Mouse (Mus musculus) embryonic facial prominence, embryonic 10.5 days (tissue): ENCODE measurements around the gene Olfr312. TPM values are rescaled to one million over a fixed set of nuclear protein-coding genes. Genes with fewer than 3 reads are reported as not detected.
"Not testable (repeated sequence)": the region's sequence is repeated elsewhere in the genome, so short reads cannot be mapped to it uniquely, and the experiment has no call there.

Experiments used
- DNase-seq: peaks from one replicate; pipeline ENCODE4 v3.0.0-alpha.2; 2017; ENCODE audit warnings: low spot score
- H3K27ac ChIP-seq: fragments of 300-500 bp; sonication (generic); replicated peaks from 2 replicates; pipeline ENCODE4 v1.5.1; 2016; ENCODE audit warnings: mild to moderate bottlenecking
- H3K27me3 ChIP-seq: fragments of 300-500 bp; sonication (generic); replicated peaks from 2 replicates; pipeline ENCODE4 v1.6.1; 2016; ENCODE audit warnings: low read depth, mild to moderate bottlenecking; ENCODE audit not compliant: poor library complexity, severe bottlenecking
- H3K36me3 ChIP-seq: fragments of 300-500 bp; sonication (generic); replicated peaks from 2 replicates; pipeline ENCODE4 v1.6.1; 2016; ENCODE audit warnings: mild to moderate bottlenecking, moderate library complexity
- H3K4me1 ChIP-seq: fragments of 300-500 bp; sonication (generic); 2 replicates; pipeline ENCODE4 v1.6.1; 2016
- H3K4me3 ChIP-seq: fragments of 300-500 bp; sonication (generic); 2 replicates; pipeline ENCODE4 v1.5.1; 2016; ENCODE audit warnings: mild to moderate bottlenecking, moderate library complexity
- H3K9me3 ChIP-seq: fragments of 300-500 bp; sonication (generic); 2 replicates; pipeline ENCODE4 v1.6.1; 2016; ENCODE audit warnings: mild to moderate bottlenecking
- WGBS: fragments of 180-500 bp; shearing (Covaris S2); methylation state at CpG from one replicate; pipeline ENCODE4 v1.1.7; 2016; 5-methylcytosine and 5-hydroxymethylcytosine counted together
- polyA plus RNA-seq: library from polyadenylated mRNA; unstranded; fragments of >200 nt; fragmentation: Nextera tagmentation; extraction: Ambion mirVana; gene quantifications from 2 replicates; pipeline ENCODE4 v1.2.1, GENCODE M21; 2016

The Olfr312 gene
- polyA plus RNA-seq, 1 experiment from 2014 or later = not detected

- DNase-seq = no peak
- no peaks in the 10 kb centered on the region for H3K36me3 ChIP-seq
- H3K4me1 ChIP-seq = peaks cover 15% of the 10 kb centered on the region
- 81% methylated on average over 2 of the region's 2 CpGs for WGBS
- no peak overlapping the region for H3K27ac ChIP-seq
- no peak overlapping the region for H3K4me3 ChIP-seq
- H3K27me3 ChIP-seq = no peaks in the 10 kb centered on the region
- H3K9me3 ChIP-seq = no peaks in the 10 kb centered on the region
These were observed 24.6 kb upstream of the Olfr312 start for GRCm38 (mm10) chr11:58804393-58804792.

- no peak overlapping the region for H3K27ac ChIP-seq
- H3K27me3 ChIP-seq = no peaks in the 10 kb centered on the region
- no peak overlapping the region for H3K4me3 ChIP-seq
- 0% methylated on average over 1 of the region's 1 CpGs for WGBS
- H3K9me3 ChIP-seq = no peaks in the 10 kb centered on the region
- no peaks in the 10 kb centered on the region for H3K36me3 ChIP-seq
- no peaks in the 10 kb centered on the region for H3K4me1 ChIP-seq
- no peak for DNase-seq
These were observed 17.0 kb upstream of the Olfr312 start for GRCm38 (mm10) chr11:58812001-58812400.

DNA sequence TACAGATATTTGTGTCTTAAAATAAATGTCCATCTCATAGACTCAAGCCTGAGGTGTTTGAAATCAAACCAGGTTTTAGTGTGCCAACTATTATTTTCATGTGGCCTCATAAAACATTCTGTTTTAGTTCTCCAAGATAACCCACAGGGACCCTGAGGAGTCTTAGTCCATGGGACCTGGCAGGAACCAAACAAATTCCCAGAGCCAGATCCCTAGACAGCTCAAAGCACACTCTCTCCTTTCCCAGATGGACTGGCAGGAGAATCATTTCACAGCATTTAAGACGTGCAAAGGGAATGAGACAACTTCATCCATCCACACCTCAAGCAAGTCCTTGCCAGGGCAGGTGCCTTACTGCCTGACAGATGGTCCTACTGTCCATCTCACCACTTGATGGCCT is 14.3 kb upstream of the Olfr312 start, which contains the start of gene Olfr313:
Gene Olfr313 (plus strand): TSS at position 301 of the 400 bp plus-strand sequence.
- H3K27ac ChIP-seq, H3K4me1 ChIP-seq, H3K9me3 ChIP-seq, H3K36me3 ChIP-seq, H3K27me3 ChIP-seq, DNase-seq, H3K4me3 ChIP-seq: not testable (repeated sequence)
- WGBS = 79% methylated on average over 1 of the region's 1 CpGs

DNA sequence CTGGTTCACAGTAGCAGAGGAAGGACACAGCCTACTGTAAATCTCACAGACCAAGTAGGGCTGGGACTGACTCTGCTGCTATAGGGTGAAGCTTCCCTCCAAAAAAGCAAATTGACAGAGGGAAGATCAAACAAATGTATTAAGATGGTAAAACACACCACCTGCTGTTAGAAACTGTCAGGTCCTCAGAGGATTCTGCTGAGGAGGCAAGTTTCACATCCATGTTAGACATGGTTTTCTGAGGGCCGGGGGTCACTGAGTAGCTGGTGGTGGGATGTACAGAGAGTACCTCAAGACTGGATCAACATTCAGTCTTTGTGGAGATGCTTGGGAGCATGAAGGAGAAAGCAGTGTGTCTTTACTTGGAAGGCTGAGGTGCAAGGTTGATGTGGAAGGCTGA is 13.4 kb upstream of the Olfr312 start:
- Histone ChIP-seq H3K9me3 (no peaks in the 10 kb centered on the region), H3K27ac (no peak overlapping the region), H3K4me1 (no peaks in the 10 kb centered on the region), H3K27me3 (no peaks in the 10 kb centered on the region), H3K36me3 (no peaks in the 10 kb centered on the region), H3K4me3 (no peak overlapping the region)
- DNase-seq = no peak
- WGBS = 85% methylated on average over 1 of the region's 1 CpGs

DNA sequence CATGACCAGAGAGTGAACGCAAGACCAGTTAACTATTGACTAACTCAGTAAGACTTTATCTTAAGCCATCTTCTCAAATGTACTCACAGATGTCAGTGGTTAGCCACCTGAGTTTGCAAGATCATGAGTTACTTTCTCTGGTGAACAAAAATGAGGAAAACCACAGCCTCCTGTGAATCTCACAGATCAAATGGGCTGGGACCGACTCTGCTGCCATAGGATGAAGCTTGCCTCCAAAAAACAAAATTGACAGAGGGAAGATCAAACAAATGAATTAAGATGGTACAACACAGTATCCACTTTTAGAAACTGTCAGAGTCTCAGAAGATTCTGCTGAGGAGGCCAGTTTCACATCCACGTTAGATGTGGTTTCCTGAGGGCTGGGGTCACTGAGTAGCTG is 727 bp downstream of the Olfr312 start:
- 83% methylated on average over 3 of the region's 3 CpGs for WGBS
- H3K4me3 ChIP-seq = no peak overlapping the region
- H3K4me1 ChIP-seq = no peaks in the 10 kb centered on the region
- no peaks in the 10 kb centered on the region for H3K27me3 ChIP-seq
- H3K27ac ChIP-seq = no peak overlapping the region
- no peaks in the 10 kb centered on the region for H3K9me3 ChIP-seq
- H3K36me3 ChIP-seq = no peaks in the 10 kb centered on the region
- DNase-seq = no peak

DNA sequence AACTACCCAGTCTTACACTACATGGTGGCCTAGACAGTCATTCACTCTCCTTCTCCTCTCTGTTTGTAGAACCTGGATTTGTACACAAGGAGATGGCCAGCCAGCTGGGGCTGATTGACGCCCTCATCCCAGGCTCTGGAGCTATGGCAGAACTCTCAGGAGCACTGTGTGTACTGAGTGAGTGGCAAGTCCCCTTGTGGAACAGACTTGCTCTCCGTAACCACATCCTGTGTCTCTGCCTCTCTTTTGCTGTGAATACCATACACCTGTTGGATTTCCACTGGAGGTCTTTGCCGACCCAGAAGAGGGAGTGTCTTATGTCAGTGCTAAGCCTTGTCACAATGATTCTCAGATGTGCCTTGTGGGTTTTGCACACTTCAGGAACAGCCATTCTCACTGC is 3.5 kb downstream of the Olfr312 start:
- not testable (repeated sequence) for H3K27me3 ChIP-seq, H3K4me1 ChIP-seq, H3K27ac ChIP-seq, DNase-seq, H3K9me3 ChIP-seq, H3K4me3 ChIP-seq, H3K36me3 ChIP-seq
- WGBS = 79% methylated on average over 3 of the region's 3 CpGs

DNA sequence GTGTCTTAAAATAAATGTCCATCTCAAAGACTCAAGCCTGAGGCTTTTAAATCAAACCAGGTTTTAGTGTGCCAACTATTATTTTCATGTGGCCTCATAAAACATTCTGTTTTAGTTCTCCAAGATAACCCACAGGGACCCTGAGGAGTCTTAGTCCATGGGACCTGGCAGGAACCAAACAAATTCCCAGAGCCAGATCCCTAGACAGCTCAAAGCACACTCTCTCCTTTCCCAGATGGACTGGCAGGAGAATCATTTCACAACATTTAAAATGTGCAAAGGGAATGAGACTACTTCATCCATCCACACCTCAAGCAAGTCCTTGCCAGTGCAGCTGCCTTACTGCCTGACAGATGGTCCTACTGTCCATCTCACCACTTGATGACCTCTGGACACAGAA is 9.9 kb downstream of the Olfr312 start, which contains the start of gene Olfr311:
Gene Olfr311 (plus strand): TSS at position 301 of the 400 bp plus-strand sequence.
- not testable (repeated sequence) for H3K4me3 ChIP-seq, DNase-seq, H3K9me3 ChIP-seq, H3K27me3 ChIP-seq, H3K27ac ChIP-seq, H3K4me1 ChIP-seq, H3K36me3 ChIP-seq

DNA sequence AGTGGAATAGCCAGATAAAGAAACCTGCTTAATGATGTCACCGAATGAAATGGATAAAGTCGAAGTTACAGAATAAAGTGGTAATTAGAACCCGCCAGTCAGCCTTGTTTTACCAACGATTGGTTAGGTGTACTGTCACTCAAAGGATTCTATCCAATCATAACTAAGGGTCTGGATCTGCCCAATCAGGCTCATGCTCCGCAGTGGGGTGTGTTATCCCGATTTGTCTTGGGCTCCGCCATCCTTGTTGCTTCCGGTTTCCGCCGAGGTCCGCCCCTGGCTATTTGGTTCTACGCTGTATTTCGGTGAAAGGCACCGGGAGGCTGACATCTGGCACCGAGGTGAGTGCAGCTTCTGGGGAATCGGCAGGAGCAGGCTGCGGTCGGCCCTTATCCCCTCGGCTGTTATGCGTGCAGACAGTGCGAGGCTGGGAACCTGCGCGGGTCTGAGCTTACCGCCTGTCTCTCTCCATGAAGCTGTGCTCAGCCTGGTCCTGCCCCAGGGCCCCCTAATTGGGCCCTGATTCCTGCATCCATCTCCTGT is 18.0 kb downstream of the Olfr312 start, which contains the start of gene Gm12258:
Gene Gm12258 (plus strand): TSS at position 240 of the 543 bp plus-strand sequence.
- Histone ChIP-seq H3K4me3 (peak within 1 kb of the TSS; percentile 79), H3K4me1 (peaks cover 9% of the 10 kb centered on the region), H3K9me3 (no peaks in the 10 kb centered on the region), H3K36me3 (peaks cover 33% of the 10 kb centered on the region), H3K27me3 (no peaks in the 10 kb centered on the region), H3K27ac (peak within 1 kb of the TSS; percentile 84)
- under 1% methylated on average over 24 of the region's 24 CpGs for WGBS
- DNase-seq = peak; percentile 89

DNA sequence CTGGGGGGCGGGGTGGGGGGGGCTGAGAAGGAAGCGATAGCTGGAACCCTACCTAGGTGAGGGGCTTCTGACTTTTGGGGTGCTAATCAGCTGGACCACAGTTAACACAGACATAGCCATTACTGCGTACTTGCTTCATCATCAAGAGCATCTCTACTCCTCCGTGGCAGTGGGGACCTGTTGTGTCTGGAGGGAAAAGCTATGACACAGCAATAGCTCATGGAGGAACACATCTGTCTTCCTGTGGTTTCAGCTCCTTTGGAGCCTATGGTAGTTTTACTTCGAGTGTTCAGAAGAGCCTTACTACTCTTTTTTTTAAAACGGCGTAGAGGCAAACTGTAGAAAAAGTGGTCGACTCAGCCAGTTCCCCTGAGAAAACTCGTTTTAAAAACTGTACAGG is 18.6 kb downstream of the Olfr312 start:
- H3K27me3 ChIP-seq = no peaks in the 10 kb centered on the region
- H3K4me1 ChIP-seq = peaks cover 9% of the 10 kb centered on the region
- peaks cover 39% of the 10 kb centered on the region for H3K36me3 ChIP-seq
- no peaks in the 10 kb centered on the region for H3K9me3 ChIP-seq
- WGBS = 52% methylated on average over 9 of the region's 9 CpGs
- peak overlapping the region; percentile 84 for H3K27ac ChIP-seq
- peak overlapping the region; percentile 79 for H3K4me3 ChIP-seq
- DNase-seq = no peak

- WGBS = 75% methylated on average over 2 of the region's 2 CpGs
- no peak for DNase-seq
- no peak overlapping the region for H3K27ac ChIP-seq
- peaks cover 9% of the 10 kb centered on the region for H3K4me1 ChIP-seq
- H3K9me3 ChIP-seq = no peaks in the 10 kb centered on the region
- H3K4me3 ChIP-seq = no peak overlapping the region
- peaks cover 47% of the 10 kb centered on the region for H3K36me3 ChIP-seq
- no peaks in the 10 kb centered on the region for H3K27me3 ChIP-seq
These were observed 20.7 kb downstream of the Olfr312 start for GRCm38 (mm10) chr11:58849731-58850130.

- H3K4me3 ChIP-seq = no peak overlapping the region
- no peaks in the 10 kb centered on the region for H3K27me3 ChIP-seq
- H3K36me3 ChIP-seq = peaks cover 54% of the 10 kb centered on the region
- no peak for DNase-seq
- H3K27ac ChIP-seq = no peak overlapping the region
- WGBS = 94% methylated on average over 8 of the region's 8 CpGs
- H3K4me1 ChIP-seq = no peaks in the 10 kb centered on the region
- peaks cover 25% of the 10 kb centered on the region for H3K9me3 ChIP-seq
These were observed 31.7 kb downstream of the Olfr312 start for GRCm38 (mm10) chr11:58860744-58861143.

GRCm38 (mm10) chr11:58867039-58867953 is 38.3 kb downstream of the Olfr312 start, which contains the start of gene 2810021J22Rik:
2810021J22Rik (plus strand) TSS chr11:58867216.
- peak; percentile 88 for DNase-seq
- Histone ChIP-seq H3K4me3 (peak within 1 kb of the TSS; percentile 72), H3K27me3 (no peaks in the 10 kb centered on the region), H3K4me1 (peaks cover 13% of the 10 kb centered on the region), H3K9me3 (no peaks in the 10 kb centered on the region), H3K27ac (peak within 1 kb of the TSS; percentile 87), H3K36me3 (peaks cover 32% of the 10 kb centered on the region)
- 5% methylated on average over 37 of the region's 37 CpGs for WGBS

DNA sequence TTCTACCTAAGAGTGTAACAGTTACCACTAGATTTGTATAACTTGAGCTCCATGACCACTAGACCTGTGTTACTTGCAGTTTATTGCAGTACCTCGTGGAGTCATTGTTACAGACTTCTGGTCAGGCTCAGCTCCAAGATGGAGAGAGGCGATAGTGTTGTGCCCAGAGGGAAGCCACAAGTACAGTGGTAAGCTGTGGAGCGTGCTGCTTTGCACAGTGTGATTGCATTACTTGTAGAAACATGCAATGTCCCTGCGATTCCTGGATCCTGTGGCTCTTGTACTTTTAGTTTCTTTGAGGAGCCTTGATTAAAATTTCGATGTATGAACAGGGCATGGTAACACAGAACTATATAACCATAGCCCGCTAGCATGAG is 38.9 kb downstream of the Olfr312 start:
- DNase-seq = no peak
- H3K4me3 ChIP-seq = peak overlapping the region; percentile 72
- H3K9me3 ChIP-seq = no peaks in the 10 kb centered on the region
- H3K27me3 ChIP-seq = no peaks in the 10 kb centered on the region
- H3K27ac ChIP-seq = peak overlapping the region; percentile 87; the same call in 1 of the 2 replicates
- 90% methylated on average over 6 of the region's 6 CpGs for WGBS
- H3K36me3 ChIP-seq = peaks cover 32% of the 10 kb centered on the region
- H3K4me1 ChIP-seq = peaks cover 13% of the 10 kb centered on the region
